Mouse (Mus musculus): ENCODE data around the gene Arhgap21. TPM values are rescaled to one million over a fixed set of nuclear protein-coding genes. Genes with fewer than 3 reads are reported as not detected.
A peak's percentile ranks its signal among the peaks of the same experiment; 100 is the strongest.

Arhgap21 gene
- polyA plus RNA-seq, 1 experiment, result 82.7 TPM

GRCm38 (mm10) chr2:20990907-20991306 lies 22.2 kb upstream of the Arhgap21 start:
- TF ChIP-seq POLR2A (IDR thresholded peaks at IDR 0.05; ENCODE audit: low read depth, low read length) (no peak), CTCF (IDR thresholded peaks at IDR 0.05; ENCODE audit: borderline replicate concordance, insufficient read depth, low read length) (no peak)
- Histone ChIP-seq H3K4me3 (ENCODE audit: insufficient read depth, low read length) (no peak overlapping the region), H3K4me1 (ENCODE audit: control insufficient read depth, insufficient read depth, low read length) (peaks cover 8% of the 10 kb centered on the region), H3K27ac (ENCODE audit: insufficient read depth, low read length) (no peak overlapping the region)

- Histone ChIP-seq H3K4me1 (ENCODE audit: control insufficient read depth, insufficient read depth, low read length) (peaks cover 8% of the 10 kb centered on the region), H3K4me3 (ENCODE audit: insufficient read depth, low read length) (no peak overlapping the region), H3K27ac (ENCODE audit: insufficient read depth, low read length) (no peak overlapping the region)
- no peak for TF ChIP-seq CTCF (IDR thresholded peaks at IDR 0.05; ENCODE audit: borderline replicate concordance, insufficient read depth, low read length)
- no peak for TF ChIP-seq POLR2A (IDR thresholded peaks at IDR 0.05; ENCODE audit: low read depth, low read length)
Observed at GRCm38 (mm10) chr2:20990056-20990455, 21.4 kb upstream of the Arhgap21 start.

GRCm38 (mm10) chr2:20987822-20988221 lies 19.1 kb upstream of the Arhgap21 start:
- Histone ChIP-seq H3K4me1 (ENCODE audit: control insufficient read depth, insufficient read depth, low read length) (peaks cover 8% of the 10 kb centered on the region), H3K27ac (ENCODE audit: insufficient read depth, low read length) (no peak overlapping the region), H3K4me3 (ENCODE audit: insufficient read depth, low read length) (no peak overlapping the region)
- TF ChIP-seq CTCF (IDR thresholded peaks at IDR 0.05; ENCODE audit: borderline replicate concordance, insufficient read depth, low read length), result no peak
- TF ChIP-seq POLR2A (IDR thresholded peaks at IDR 0.05; ENCODE audit: low read depth, low read length), result no peak

GRCm38 (mm10) chr2:20978726-20979125 lies 10.0 kb upstream of the Arhgap21 start:
- no peak overlapping the region for H3K27ac ChIP-seq (ENCODE audit: insufficient read depth, low read length)

GRCm38 (mm10) chr2:20977051-20977450 lies 8.4 kb upstream of the Arhgap21 start:
- no peak overlapping the region for H3K27ac ChIP-seq (ENCODE audit: insufficient read depth, low read length)
- no peak overlapping the region for H3K4me3 ChIP-seq (ENCODE audit: insufficient read depth, low read length)
- TF ChIP-seq CTCF (IDR thresholded peaks at IDR 0.05; ENCODE audit: borderline replicate concordance, insufficient read depth, low read length), result no peak
- no peak for TF ChIP-seq POLR2A (IDR thresholded peaks at IDR 0.05; ENCODE audit: low read depth, low read length)
- no peaks in the 10 kb centered on the region for H3K4me1 ChIP-seq (ENCODE audit: control insufficient read depth, insufficient read depth, low read length)

More at GRCm38 (mm10) chr2:20978726-20979125, 10.0 kb upstream of the Arhgap21 start:
- Histone ChIP-seq H3K4me3 (ENCODE audit: insufficient read depth, low read length) (no peak overlapping the region), H3K4me1 (ENCODE audit: control insufficient read depth, insufficient read depth, low read length) (no peaks in the 10 kb centered on the region)
- TF ChIP-seq POLR2A (IDR thresholded peaks at IDR 0.05; ENCODE audit: low read depth, low read length) (no peak), CTCF (IDR thresholded peaks at IDR 0.05; ENCODE audit: borderline replicate concordance, insufficient read depth, low read length) (no peak)

GRCm38 (mm10) chr2:20973513-20973912 lies 4.8 kb upstream of the Arhgap21 start:
- Histone ChIP-seq H3K27ac (ENCODE audit: insufficient read depth, low read length) (no peak overlapping the region), H3K4me1 (ENCODE audit: control insufficient read depth, insufficient read depth, low read length) (0 out of 2 replicates have a peak, but pooled peaks cover 3% of the 10 kb centered on the region), H3K4me3 (ENCODE audit: insufficient read depth, low read length) (no peak overlapping the region)
- TF ChIP-seq POLR2A (IDR thresholded peaks at IDR 0.05; ENCODE audit: low read depth, low read length), result no peak
- TF ChIP-seq CTCF (IDR thresholded peaks at IDR 0.05; ENCODE audit: borderline replicate concordance, insufficient read depth, low read length), result no peak

- no peak for TF ChIP-seq POLR2A (IDR thresholded peaks at IDR 0.05; ENCODE audit: low read depth, low read length)
- TF ChIP-seq CTCF (IDR thresholded peaks at IDR 0.05; ENCODE audit: borderline replicate concordance, insufficient read depth, low read length), result no peak
Observed at GRCm38 (mm10) chr2:20972180-20972579, 3.5 kb upstream of the Arhgap21 start.

GRCm38 (mm10) chr2:20971628-20972027 lies 2.9 kb upstream of the Arhgap21 start:
- H3K4me3 ChIP-seq (ENCODE audit: insufficient read depth, low read length), result no peak overlapping the region
- H3K27ac ChIP-seq (ENCODE audit: insufficient read depth, low read length), result no peak overlapping the region
- 0 out of 2 replicates have a peak, but pooled peaks cover 3% of the 10 kb centered on the region for H3K4me1 ChIP-seq (ENCODE audit: control insufficient read depth, insufficient read depth, low read length)
- TF ChIP-seq POLR2A (IDR thresholded peaks at IDR 0.05; ENCODE audit: low read depth, low read length) (no peak), CTCF (IDR thresholded peaks at IDR 0.05; ENCODE audit: borderline replicate concordance, insufficient read depth, low read length) (no peak)

More at GRCm38 (mm10) chr2:20972180-20972579, 3.5 kb upstream of the Arhgap21 start:
- H3K4me1 ChIP-seq (ENCODE audit: control insufficient read depth, insufficient read depth, low read length), result 0 out of 2 replicates have a peak, but pooled peaks cover 3% of the 10 kb centered on the region
- H3K4me3 ChIP-seq (ENCODE audit: insufficient read depth, low read length), result no peak overlapping the region
- no peak overlapping the region for H3K27ac ChIP-seq (ENCODE audit: insufficient read depth, low read length)

GRCm38 (mm10) chr2:20969201-20970200 lies 820 bp upstream of the Arhgap21 start:
- H3K4me1 ChIP-seq (ENCODE audit: control insufficient read depth, insufficient read depth, low read length), result 0 out of 2 replicates have a peak, but pooled peaks cover 3% of the 10 kb centered on the region
- TF ChIP-seq CTCF (IDR thresholded peaks at IDR 0.05; ENCODE audit: borderline replicate concordance, insufficient read depth, low read length), result no peak
- TF ChIP-seq POLR2A (IDR thresholded peaks at IDR 0.05; ENCODE audit: low read depth, low read length), result peak; percentile 84
- peak overlapping the region; percentile 66 for H3K4me3 ChIP-seq (ENCODE audit: insufficient read depth, low read length)
- H3K27ac ChIP-seq (ENCODE audit: insufficient read depth, low read length), result peak overlapping the region; percentile 93

Data from embryonic fibroblast, embryonic 13.5 days (primary cell).